Mouse (Mus musculus): ENCODE results near the gene Dpf1. TPM values are rescaled to one million over a fixed set of nuclear protein-coding genes. Genes with fewer than 3 reads are reported as not detected.

Gene Dpf1
- total and polyA plus RNA-seq, 2 experiments from 2014 or later, result 0.61 TPM; not detected in 1

- Histone ChIP-seq H3K4me2 (ENCODE audit: low read depth, low read length) (peak within 1 kb of the TSS; percentile 68), H3K4me3 (ENCODE audit: low read depth, low read length) (peak within 1 kb of the TSS; percentile 54), H3K4me1 (ENCODE audit: control insufficient read depth, insufficient read depth) (peaks cover 15% of the 10 kb centered on the region; the same call in 1 of the 2 replicates), H3K9ac (replicated peaks; ENCODE audit: low read depth, low read length) (peak within 1 kb of the TSS; percentile 36), H3K27me3 (ENCODE audit: control insufficient read depth, insufficient read depth, low read length) (no peaks in the 10 kb centered on the region), H3K27ac (ENCODE audit: low read depth) (peak within 1 kb of the TSS; percentile 62), H3K9me3 (replicated peaks; ENCODE audit: control insufficient read depth, low read length) (no peaks in the 10 kb centered on the region), H3K36me3 (replicated peaks; ENCODE audit: control insufficient read depth, insufficient read depth, low read length) (no peaks in the 10 kb centered on the region)
- peak; percentile 34 for ATAC-seq (ENCODE audit: insufficient read depth, low read depth)
- WGBS, result 2% methylated on average over 59 of the region's 59 CpGs
- DNase-seq (ENCODE audit: low spot score), result peak; percentile 45
- TF ChIP-seq CTCF (IDR thresholded peaks at IDR 0.05; ENCODE audit: low read depth) (peak; percentile 61), EP300 (IDR thresholded peaks at IDR 0.05; ENCODE audit: low read depth) (no peak)
Observed at GRCm38 (mm10) chr7:29288942-29289638, 14.7 kb upstream of the Dpf1 start, which contains the start of gene Ppp1r14a. Gene Ppp1r14a (plus strand): TSS chr7:29289308.

DNA sequence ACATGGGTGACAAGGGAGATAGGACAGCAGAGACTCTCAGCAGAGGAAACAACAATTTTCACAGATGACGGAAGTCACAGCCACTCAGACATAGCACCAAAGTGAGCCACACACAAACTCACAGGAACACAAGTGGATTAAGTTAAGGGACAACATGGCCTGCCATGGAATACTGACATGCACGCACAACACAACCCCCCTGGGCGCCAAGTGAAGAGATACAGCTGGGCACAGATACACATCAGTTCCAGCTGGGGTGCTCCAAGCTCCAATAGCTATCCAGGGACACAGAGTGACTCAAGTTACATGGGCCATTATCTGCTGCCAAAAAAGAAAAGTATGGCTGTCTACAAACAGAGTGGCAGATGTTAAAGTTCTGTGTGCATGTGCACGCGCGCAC is 13.9 kb upstream of the Dpf1 start:
- H3K9me3 ChIP-seq (replicated peaks; ENCODE audit: control insufficient read depth, low read length), result no peaks in the 10 kb centered on the region
- H3K27ac ChIP-seq (ENCODE audit: low read depth), result peak overlapping the region; percentile 62
- peak overlapping the region; percentile 68 for H3K4me2 ChIP-seq (ENCODE audit: low read depth, low read length)
- no peaks in the 10 kb centered on the region for H3K27me3 ChIP-seq (ENCODE audit: control insufficient read depth, insufficient read depth, low read length)
- no peak for TF ChIP-seq CTCF (IDR thresholded peaks at IDR 0.05; ENCODE audit: low read depth)
- TF ChIP-seq EP300 (IDR thresholded peaks at IDR 0.05; ENCODE audit: low read depth), result no peak
- DNase-seq (ENCODE audit: low spot score) (no peak), ATAC-seq (ENCODE audit: insufficient read depth, low read depth) (no peak)
- H3K36me3 ChIP-seq (replicated peaks; ENCODE audit: control insufficient read depth, insufficient read depth, low read length), result no peaks in the 10 kb centered on the region
- H3K9ac ChIP-seq (replicated peaks; ENCODE audit: low read depth, low read length), result 0 out of 2 replicates have a peak overlapping the region, but pooled peaks have one; percentile 36
- peaks cover 15% of the 10 kb centered on the region; the same call in 1 of the 2 replicates for H3K4me1 ChIP-seq (ENCODE audit: control insufficient read depth, insufficient read depth)
- peak overlapping the region; percentile 54 for H3K4me3 ChIP-seq (ENCODE audit: low read depth, low read length)
- WGBS, result 74% methylated on average over 6 of the region's 6 CpGs

DNA sequence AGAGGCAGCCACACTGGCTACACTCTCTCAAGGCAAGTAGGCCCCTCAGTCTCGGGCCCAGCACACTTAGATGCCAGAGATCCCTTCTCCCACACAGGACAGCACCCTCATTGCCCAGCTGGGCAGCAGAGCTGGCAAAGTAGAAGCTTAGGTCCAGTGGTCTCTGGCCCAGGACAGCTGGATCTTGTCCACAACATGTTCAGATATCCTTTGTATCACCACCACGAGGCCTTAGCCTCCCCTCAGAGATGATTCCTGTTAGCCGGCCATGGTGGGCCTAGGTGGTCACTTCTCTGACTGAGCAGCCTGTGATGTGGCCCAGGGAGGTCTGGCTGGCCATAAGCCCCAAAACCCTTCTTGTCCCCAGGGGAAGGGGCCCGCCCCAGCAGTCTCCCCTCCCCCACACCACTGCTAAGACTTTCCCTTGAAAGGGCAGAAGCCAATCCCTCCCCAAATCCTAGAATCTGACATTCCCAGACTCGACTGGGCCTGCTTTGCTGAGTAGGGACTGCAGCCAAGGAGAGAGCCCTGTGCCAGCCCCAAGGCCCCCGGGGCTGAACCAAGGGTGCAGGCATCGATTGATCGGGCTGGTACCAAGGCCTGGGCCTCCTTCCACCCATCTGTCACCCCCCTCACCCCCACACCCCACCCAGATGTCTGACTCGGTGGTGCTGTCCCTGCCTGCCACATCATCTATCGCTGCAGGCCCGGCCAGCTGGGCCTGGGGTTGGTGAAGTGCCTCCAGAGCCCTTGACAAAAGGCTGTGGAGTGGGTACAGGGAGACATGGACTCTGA is 12.9 kb upstream of the Dpf1 start:
- 71% methylated on average over 11 of the region's 11 CpGs for WGBS
- H3K4me2 ChIP-seq (ENCODE audit: low read depth, low read length), result peak overlapping the region; percentile 68
- ATAC-seq (ENCODE audit: insufficient read depth, low read depth) (no peak), DNase-seq (ENCODE audit: low spot score) (no peak)
- TF ChIP-seq EP300 (IDR thresholded peaks at IDR 0.05; ENCODE audit: low read depth) (no peak), CTCF (IDR thresholded peaks at IDR 0.05; ENCODE audit: low read depth) (no peak)
- no peaks in the 10 kb centered on the region for H3K36me3 ChIP-seq (replicated peaks; ENCODE audit: control insufficient read depth, insufficient read depth, low read length)
- no peak overlapping the region for H3K9ac ChIP-seq (replicated peaks; ENCODE audit: low read depth, low read length)
- H3K4me3 ChIP-seq (ENCODE audit: low read depth, low read length), result no peak overlapping the region
- H3K27ac ChIP-seq (ENCODE audit: low read depth), result peak overlapping the region; percentile 62
- H3K27me3 ChIP-seq (ENCODE audit: control insufficient read depth, insufficient read depth, low read length), result no peaks in the 10 kb centered on the region
- peaks cover 15% of the 10 kb centered on the region; the same call in 1 of the 2 replicates for H3K4me1 ChIP-seq (ENCODE audit: control insufficient read depth, insufficient read depth)
- H3K9me3 ChIP-seq (replicated peaks; ENCODE audit: control insufficient read depth, low read length), result no peaks in the 10 kb centered on the region

- Histone ChIP-seq H3K27ac (ENCODE audit: low read depth) (peak overlapping the region; percentile 64), H3K9ac (replicated peaks; ENCODE audit: low read depth, low read length) (no peak overlapping the region), H3K27me3 (ENCODE audit: control insufficient read depth, insufficient read depth, low read length) (no peaks in the 10 kb centered on the region), H3K9me3 (replicated peaks; ENCODE audit: control insufficient read depth, low read length) (no peaks in the 10 kb centered on the region), H3K4me3 (ENCODE audit: low read depth, low read length) (no peak overlapping the region), H3K36me3 (replicated peaks; ENCODE audit: control insufficient read depth, insufficient read depth, low read length) (no peaks in the 10 kb centered on the region), H3K4me2 (ENCODE audit: low read depth, low read length) (peak overlapping the region; percentile 68; the same call in 1 of the 2 replicates), H3K4me1 (ENCODE audit: control insufficient read depth, insufficient read depth) (peaks cover 15% of the 10 kb centered on the region; the same call in 1 of the 2 replicates)
- ATAC-seq (ENCODE audit: insufficient read depth, low read depth) (0 out of 2 replicates have a peak, but pooled peaks have one; percentile 4), DNase-seq (ENCODE audit: low spot score) (no peak)
- WGBS, result 46% methylated on average over 6 of the region's 7 CpGs
- TF ChIP-seq CTCF (IDR thresholded peaks at IDR 0.05; ENCODE audit: low read depth) (no peak), EP300 (IDR thresholded peaks at IDR 0.05; ENCODE audit: low read depth) (no peak)
Observed at GRCm38 (mm10) chr7:29291616-29292457, 11.9 kb upstream of the Dpf1 start.

Measured in heart, postnatal 0 days (tissue).